Mouse (Mus musculus) cerebral cortex, adult 2 months (tissue): ENCODE measurements around the gene Gm19402.

Source experiments
- WGBS: fragments of 180-500 bp; shearing (Covaris S2); methylation state at CpG from one replicate; pipeline ENCODE4 v1.1.7; 2018; 5-methylcytosine and 5-hydroxymethylcytosine counted together

The Gm19402 gene

DNA sequence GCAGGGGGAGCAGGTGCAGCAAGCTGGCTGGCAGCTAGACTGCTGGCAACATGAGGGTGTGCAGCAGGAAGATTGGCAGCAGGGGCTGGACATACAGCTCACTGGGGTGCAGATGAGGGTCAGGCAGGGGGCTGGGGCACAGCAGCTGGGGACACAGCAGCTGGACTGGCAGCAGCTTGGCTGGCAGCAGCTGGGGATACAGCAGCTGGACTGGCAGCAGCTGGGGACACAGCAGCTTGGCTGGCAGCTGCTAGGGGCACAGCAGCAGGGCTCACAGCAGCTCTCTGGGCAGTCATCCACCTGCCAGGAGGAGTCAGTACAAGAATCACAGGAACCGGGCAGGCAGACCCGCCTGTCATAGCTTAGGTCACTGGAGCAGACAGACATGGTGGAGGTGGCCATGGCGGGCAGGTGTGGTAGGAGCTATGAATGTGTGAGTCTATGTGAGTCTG, at the start of gene Gm19402:
Gene Gm19402 (minus strand): TSS at position 402 of the 452 bp plus-strand sequence.
- 50% methylated on average over 3 of the region's 3 CpGs for WGBS

- WGBS, result 89% methylated on average over 4 of the region's 4 CpGs
Observed at GRCm38 (mm10) chr10:77738929-77739328, 48.4 kb upstream of the Gm19402 start.

GRCm38 (mm10) chr10:77735928-77736327, 45.4 kb upstream of the Gm19402 start:
- 94% methylated on average over 1 of the region's 1 CpGs for WGBS

GRCm38 (mm10) chr10:77729241-77729640, 38.7 kb upstream of the Gm19402 start:
- WGBS, result 52% methylated on average over 4 of the region's 4 CpGs

- 78% methylated on average over 4 of the region's 4 CpGs for WGBS
Observed at GRCm38 (mm10) chr10:77728280-77728679, 37.7 kb upstream of the Gm19402 start.

- 36% methylated on average over 3 of the region's 3 CpGs for WGBS
Observed at GRCm38 (mm10) chr10:77726186-77726585, 35.6 kb upstream of the Gm19402 start, which contains the start of gene Gm10100. Gm10100 (plus strand) TSS chr10:77726486.

GRCm38 (mm10) chr10:77724855-77725254, 34.3 kb upstream of the Gm19402 start:
- WGBS, result 69% methylated on average over 8 of the region's 8 CpGs

DNA sequence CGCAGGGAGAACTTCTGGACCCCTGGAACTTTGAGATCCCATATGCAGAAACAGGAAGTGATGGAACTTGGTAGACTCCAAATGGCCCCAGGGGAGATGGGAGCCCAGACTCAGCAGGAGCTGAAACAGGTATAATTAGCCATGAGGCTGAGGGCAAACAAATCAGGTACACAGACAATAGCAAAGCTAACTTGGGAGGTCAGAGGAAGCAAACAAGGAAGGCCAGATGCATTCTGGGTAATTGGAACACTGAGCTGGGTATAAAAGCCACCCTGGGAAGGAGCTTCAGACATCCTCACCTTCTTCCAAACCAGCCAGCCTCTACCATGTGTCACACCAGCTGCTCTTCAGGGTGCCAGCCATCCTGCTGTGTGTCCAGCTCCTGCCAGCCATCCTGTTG, 29.7 kb upstream of the Gm19402 start, which contains the start of gene Krtap12-1:
Gene Krtap12-1 (plus strand): TSS at position 301 of the 400 bp plus-strand sequence.
- WGBS, result 87% methylated on average over 1 of the region's 1 CpGs

GRCm38 (mm10) chr10:77715507-77715906, 24.9 kb upstream of the Gm19402 start, which contains the start of gene Gm10142:
Gm10142 (plus strand) TSS chr10:77715807.
- WGBS, result 71% methylated on average over 1 of the region's 1 CpGs

DNA sequence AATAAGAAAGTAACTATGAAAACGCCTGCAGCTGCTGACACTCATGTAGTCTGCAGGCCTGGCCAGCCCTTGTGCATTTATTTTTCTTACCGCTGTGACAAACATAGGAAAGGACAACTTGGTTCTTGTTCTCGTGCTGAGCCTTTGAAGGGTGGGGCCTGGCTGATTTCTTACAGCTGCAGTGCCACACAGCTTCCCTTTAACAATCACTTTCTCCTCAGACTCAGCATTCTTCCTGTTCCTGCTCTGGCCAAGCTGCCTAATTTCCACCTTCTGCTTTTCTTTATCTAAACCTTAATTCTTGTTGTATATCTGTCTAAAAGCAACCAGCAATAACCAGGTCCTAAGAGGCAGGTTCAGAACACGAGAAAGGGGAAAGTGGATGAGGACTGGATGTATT, 23.2 kb upstream of the Gm19402 start:
- WGBS, result 65% methylated on average over 4 of the region's 4 CpGs

GRCm38 (mm10) chr10:77711157-77711556, 20.6 kb upstream of the Gm19402 start, which contains the start of gene Gm10024:
Gm10024 (plus strand) TSS chr10:77711457.

DNA sequence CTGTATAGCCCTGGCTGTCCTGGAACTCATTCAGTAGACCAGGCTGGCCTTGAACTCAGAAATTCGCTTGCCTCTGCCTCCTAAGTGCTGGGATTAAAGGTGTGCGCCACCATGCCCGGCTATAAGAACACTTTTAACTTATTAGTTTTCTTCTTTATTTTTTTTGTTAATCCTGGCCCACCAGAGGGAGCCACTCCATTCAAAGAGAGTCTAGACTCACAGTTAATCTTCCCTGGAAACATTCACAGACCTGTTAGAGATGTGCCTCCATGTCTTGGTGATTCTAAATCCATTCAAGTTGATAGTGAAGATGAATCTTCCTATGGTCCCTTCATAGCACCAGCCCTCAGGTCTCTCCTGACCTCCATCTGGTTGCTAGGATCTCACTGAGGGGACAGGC, 19.3 kb upstream of the Gm19402 start:
- 61% methylated on average over 3 of the region's 3 CpGs for WGBS

DNA sequence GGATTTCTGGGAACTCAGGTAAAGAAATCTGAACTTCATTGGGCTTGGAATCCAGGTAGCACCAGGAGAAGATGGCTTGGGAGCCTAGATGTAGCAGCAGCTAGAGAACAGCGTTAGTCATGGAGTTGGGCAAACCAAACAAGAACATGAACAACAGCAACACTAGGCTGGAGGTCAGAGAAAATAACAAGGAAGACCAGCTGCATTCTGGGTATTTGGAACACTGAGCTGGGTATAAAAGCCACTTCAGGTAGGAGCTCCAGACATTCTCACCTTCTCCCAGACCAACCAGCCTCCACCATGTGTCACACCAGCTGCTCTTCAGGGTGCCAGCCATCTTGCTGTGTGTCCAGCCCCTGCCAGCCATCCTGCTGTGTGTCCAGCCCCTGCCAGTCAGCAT, 15.8 kb upstream of the Gm19402 start, which contains the start of gene Gm10272:
Gene Gm10272 (plus strand): TSS at position 301 of the 400 bp plus-strand sequence.
- 96% methylated on average over 1 of the region's 1 CpGs for WGBS

GRCm38 (mm10) chr10:77697133-77697532, 6.6 kb upstream of the Gm19402 start, which contains the start of gene Gm9508:
Gm9508 (minus strand) TSS chr10:77697233.
- WGBS, result 62% methylated on average over 4 of the region's 4 CpGs

- WGBS, result 55% methylated on average over 10 of the region's 10 CpGs
Observed at GRCm38 (mm10) chr10:77687021-77687420, 3.5 kb downstream of the Gm19402 start.

- WGBS, result 15% methylated on average over 22 of the region's 22 CpGs
Observed at GRCm38 (mm10) chr10:77685895-77686664, 4.5 kb downstream of the Gm19402 start, which contains the start of gene Tspear. Tspear (plus strand) TSS chr10:77686569.

GRCm38 (mm10) chr10:77684181-77684580, 6.4 kb downstream of the Gm19402 start:
- 31% methylated on average over 8 of the region's 8 CpGs for WGBS

DNA sequence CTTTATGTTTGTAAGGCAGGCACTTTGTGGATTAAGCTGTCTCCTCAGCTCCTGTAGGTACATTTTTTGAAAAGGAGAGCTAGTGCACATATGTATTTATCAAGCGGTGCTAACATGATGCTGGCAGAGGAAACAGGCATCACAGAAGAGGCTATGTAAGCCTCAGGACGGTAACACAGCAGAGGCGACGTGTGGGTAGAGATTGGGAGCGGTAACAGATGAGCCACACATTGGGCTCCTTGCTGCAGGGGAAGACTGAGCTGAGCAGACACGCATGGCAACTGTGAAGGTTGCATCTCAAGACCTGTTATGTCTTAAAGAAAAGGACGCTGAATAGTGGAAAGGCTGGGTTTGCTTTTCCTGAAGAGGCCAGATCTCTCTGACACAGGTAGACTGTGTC, 7.6 kb downstream of the Gm19402 start:
- WGBS, result 59% methylated on average over 7 of the region's 7 CpGs

GRCm38 (mm10) chr10:77677562-77677961, 13.0 kb downstream of the Gm19402 start:
- under 1% methylated on average over 35 of the region's 35 CpGs for WGBS

DNA sequence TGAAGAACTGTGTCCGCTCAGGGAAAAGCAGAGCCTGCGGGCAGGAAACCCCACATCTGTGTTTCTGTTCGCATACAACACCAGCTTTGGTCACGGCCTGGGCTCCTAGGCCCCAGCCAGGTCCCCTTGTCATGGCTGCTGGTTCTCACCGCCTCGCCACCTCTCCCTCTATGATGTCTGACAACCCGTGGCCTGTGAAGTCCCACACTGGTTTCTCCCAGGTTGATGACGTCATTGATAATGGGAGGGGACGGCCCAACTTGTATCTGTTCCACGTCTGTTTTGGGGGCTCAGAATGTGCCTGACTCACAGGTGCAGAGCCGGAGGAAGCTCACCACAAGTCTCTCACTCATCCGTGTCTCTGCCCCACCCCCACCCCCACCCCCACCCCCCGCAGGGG, 16.8 kb downstream of the Gm19402 start:
- WGBS, result 69% methylated on average over 13 of the region's 13 CpGs

GRCm38 (mm10) chr10:77671519-77671918, 19.0 kb downstream of the Gm19402 start:
- WGBS, result 77% methylated on average over 4 of the region's 4 CpGs

DNA sequence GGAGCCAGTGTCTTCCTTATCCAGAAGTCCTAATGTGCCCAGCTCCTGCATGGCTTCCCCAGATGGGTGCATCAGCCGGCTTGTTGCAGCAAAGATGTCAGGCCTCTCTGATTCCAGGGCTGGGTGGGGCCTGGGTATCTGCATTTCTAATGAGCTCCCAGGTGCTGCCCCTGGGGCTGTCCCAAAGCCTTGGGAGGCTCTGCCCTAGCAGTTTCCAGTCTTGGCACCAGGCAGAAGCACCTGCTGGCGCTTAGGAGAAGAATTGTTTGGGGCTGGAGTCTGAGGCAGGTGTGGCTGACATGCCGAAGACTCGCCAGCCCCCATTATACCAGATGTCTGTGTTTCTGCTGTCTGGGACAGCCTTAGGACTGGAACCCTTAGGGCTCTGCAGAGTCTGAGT, 19.8 kb downstream of the Gm19402 start:
- WGBS, result 82% methylated on average over 4 of the region's 4 CpGs

DNA sequence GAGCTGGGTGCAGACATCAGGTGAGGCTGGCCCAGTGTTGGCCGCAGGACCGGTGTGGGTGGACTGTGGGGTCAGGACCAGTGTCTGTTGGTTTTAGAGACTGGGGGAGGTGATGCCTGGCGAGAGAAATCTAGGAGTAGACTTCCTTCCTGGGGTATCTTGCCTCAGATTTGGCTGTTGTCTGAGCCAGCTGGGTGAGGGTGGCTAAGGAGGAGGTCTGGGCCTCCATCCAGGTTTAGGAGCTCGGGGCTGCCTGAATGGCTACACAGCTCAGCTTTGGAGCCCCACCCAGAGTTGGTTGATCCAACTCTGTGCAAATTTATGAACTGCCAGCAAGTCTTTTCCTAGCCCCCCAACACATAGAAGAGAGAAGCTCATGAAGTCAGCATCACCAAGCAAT, 23.2 kb downstream of the Gm19402 start:
- WGBS, result 40% methylated on average over 4 of the region's 4 CpGs
